ENCODE assay signal across 23 mouse cellular contexts in genomic region chr11:88495759-88496158, GRCm38 (mm10).
DNase-seq lines count a peak whose midpoint lies in the region; ATAC-seq and TF ChIP-seq lines count a peak whose summit lies in the region.
"Had no signal": no experiment of that assay in that cellular context is flagged by ENCODE, and none has a peak within 500 bp of the region (broad histone marks: within the 10 kb centered on the region; RNA-seq: fewer than 3 reads in every experiment).

No protein-coding gene starts in this region.

- no peak overlapping the region for H3K4me2 ChIP-seq in midbrain, embryonic 13.5 days (replicated peaks)
- H3K4me2 ChIP-seq in midbrain, embryonic 16.5 days (ENCODE audit: low read length), result no peak overlapping the region
- H3K4me2 ChIP-seq: embryonic facial prominence, embryonic 15.5 days; heart, embryonic 12.5 days; hindbrain, embryonic 15.5 days had no signal

- H3K27ac ChIP-seq in midbrain, embryonic 13.5 days, result peak overlapping the region; percentile 1; the same call in 1 of the 2 replicates
- no peak overlapping the region for H3K27ac ChIP-seq in midbrain, embryonic 16.5 days (ENCODE audit: low read length)
- H3K27ac ChIP-seq: embryonic facial prominence, embryonic 15.5 days; forebrain, embryonic 10.5 days; gastrocnemius, adult 2 months; hindbrain, embryonic 15.5 days had no signal

- H3K9ac ChIP-seq in midbrain, embryonic 13.5 days (replicated peaks), result no peak overlapping the region
- H3K9ac ChIP-seq in midbrain, embryonic 16.5 days (ENCODE audit: low read depth, low read length), result no peak overlapping the region
- H3K9ac ChIP-seq: embryonic facial prominence, embryonic 15.5 days; heart, embryonic 12.5 days; hindbrain, embryonic 15.5 days had no signal

- no peaks in the 10 kb centered on the region for H3K36me3 ChIP-seq in midbrain, embryonic 13.5 days
- no peaks in the 10 kb centered on the region for H3K36me3 ChIP-seq in midbrain, embryonic 16.5 days (ENCODE audit: control insufficient read depth, insufficient read depth, low read length)
- no peaks in the 10 kb centered on the region for H3K36me3 ChIP-seq in C2C12 (ENCODE audit: control insufficient read depth, insufficient read depth)
- H3K36me3 ChIP-seq: embryonic facial prominence, embryonic 15.5 days; hindbrain, embryonic 15.5 days had no signal

- peaks cover 1% of the 10 kb centered on the region for H3K79me3 ChIP-seq in C2C12 (ENCODE audit: low read depth)

- no peak for ATAC-seq in midbrain, embryonic 13.5 days
- no peak for ATAC-seq in midbrain, embryonic 16.5 days
- ATAC-seq in Patski, result peak; percentile 58
- ATAC-seq in megakaryocyte progenitor cell, adult 5-6 weeks (replicated peaks; ENCODE audit: poor library complexity), result no peak
- ATAC-seq: forebrain, embryonic 14.5 days; inflammation-experienced regulatory T-cells, adult 6 months had no signal

- no peaks in the 10 kb centered on the region for H3K79me2 ChIP-seq in C2C12 (ENCODE audit: control insufficient read depth, insufficient read depth)

- no peak overlapping the region for H3K4me3 ChIP-seq in midbrain, embryonic 13.5 days (replicated peaks)
- no peak overlapping the region for H3K4me3 ChIP-seq in midbrain, embryonic 16.5 days (ENCODE audit: low read depth, low read length)
- no peak overlapping the region for H3K4me3 ChIP-seq in C2C12 (ENCODE audit: insufficient read depth, poor library complexity, severe bottlenecking)
- H3K4me3 ChIP-seq: embryonic facial prominence, embryonic 15.5 days; erythroblast, embryonic 14.5 days; forebrain, embryonic 10.5 days; gastrocnemius, adult 2 months; heart, embryonic 12.5 days; hindbrain, embryonic 15.5 days had no signal

- TF ChIP-seq CTCF in C2C12 (IDR thresholded peaks at IDR 0.05; ENCODE audit: control insufficient read depth, insufficient read depth, insufficient read length), result no peak
- no peak for TF ChIP-seq CTCF in Patski (IDR thresholded peaks at IDR 0.05)

- 85% methylated on average over 5 of the region's 5 CpGs for WGBS in midbrain, embryonic 13.5 days
- WGBS in midbrain, embryonic 16.5 days, result 78% methylated on average over 5 of the region's 5 CpGs

- H3K9me3 ChIP-seq in midbrain, embryonic 13.5 days, result no peaks in the 10 kb centered on the region
- no peaks in the 10 kb centered on the region for H3K9me3 ChIP-seq in midbrain, embryonic 16.5 days (replicated peaks; ENCODE audit: control insufficient read depth, low read length, poor library complexity, severe bottlenecking)
- H3K9me3 ChIP-seq: embryonic facial prominence, embryonic 15.5 days; forebrain, embryonic 10.5 days; heart, embryonic 12.5 days; hindbrain, embryonic 15.5 days had no signal

- POLR2A ChIA-PET in Patski (lab: Charles Lee), result interaction anchor here (0.7 kb wide), 1 partner anchor 27 kb away, joined by 3 read pairs; no protein-coding TSS in a partner anchor

- DNase-seq in adrenal gland, postnatal 14 days, result peak; percentile 30
- no peak for DNase-seq in adrenal gland, postnatal 25 days
- no peak for DNase-seq in Patski (ENCODE audit: low read depth, low spot score)
- no peak for DNase-seq in thymus, postnatal 25 days
- DNase-seq: B cell, adult 2 months; cerebellum, adult 11 months; cerebellum, adult 8-10 months; cerebellum, postnatal 14 days; embryo, embryonic 11 days; gastrocnemius, adult 2 months; gastrocnemius, postnatal 25 days; kidney, adult 18-20 months had no signal

- in situ Hi-C loops in Patski (cut with MboI; ENCODE audit: low pct_unique_long_range_greater_than_20kb), result no loop called here

- H3K27me3 ChIP-seq in midbrain, embryonic 13.5 days, result no peaks in the 10 kb centered on the region
- no peaks in the 10 kb centered on the region for H3K27me3 ChIP-seq in midbrain, embryonic 16.5 days (ENCODE audit: control insufficient read depth, insufficient read depth, low read depth, low read length)
- H3K27me3 ChIP-seq in C2C12 (ENCODE audit: control insufficient read depth, insufficient read depth, insufficient read length), result no peaks in the 10 kb centered on the region
- no peaks in the 10 kb centered on the region for H3K27me3 ChIP-seq in Patski
- H3K27me3 ChIP-seq: embryonic facial prominence, embryonic 15.5 days; heart, embryonic 12.5 days; hindbrain, embryonic 15.5 days had no signal

- H3K4me1 ChIP-seq in midbrain, embryonic 13.5 days (replicated peaks), result peaks cover 52% of the 10 kb centered on the region
- H3K4me1 ChIP-seq in midbrain, embryonic 16.5 days (ENCODE audit: control insufficient read depth, insufficient read depth, low read length), result peaks cover 19% of the 10 kb centered on the region

- CTCF ChIA-PET in Patski (lab: Charles Lee), result no interaction called here

- no peak overlapping the region for H3ac ChIP-seq in C2C12 (ENCODE audit: control insufficient read depth, insufficient read length, low read depth)

TF ChIP-seq in C2C12, 6 proteins besides CTCF, POLR2A, EP300 and RAD21:
- TF ChIP-seq USF1 (IDR thresholded peaks at IDR 0.05; ENCODE audit: low read depth), result peak; percentile 69
- no peak for TF ChIP-seq FOSL1 (IDR thresholded peaks at IDR 0.05; ENCODE audit: insufficient read depth, low read length, poor library complexity, severe bottlenecking)
- TF ChIP-seq MYOD1 (IDR thresholded peaks at IDR 0.05; ENCODE audit: control insufficient read depth, insufficient read length, low read depth), result peak; percentile 86
- TF ChIP-seq CEBPB (IDR thresholded peaks at IDR 0.05; ENCODE audit: low read depth), result no peak
- TF ChIP-seq MAX (IDR thresholded peaks at IDR 0.05), result peak; percentile 83
- TF ChIP-seq MYOG (IDR thresholded peaks at IDR 0.05; ENCODE audit: control insufficient read depth, extremely low read depth, insufficient read length), result no peak
